Mouse (Mus musculus): ENCODE results near the gene Amer2. TPM values are rescaled to one million over a fixed set of nuclear protein-coding genes. Genes with fewer than 3 reads are reported as not detected.

The Amer2 gene
- 0.06 and 0.08 TPM in 2 replicates for polyA plus RNA-seq (2015; fragmentation: Nextera tagmentation; extraction: Ambion mirVana)

DNA sequence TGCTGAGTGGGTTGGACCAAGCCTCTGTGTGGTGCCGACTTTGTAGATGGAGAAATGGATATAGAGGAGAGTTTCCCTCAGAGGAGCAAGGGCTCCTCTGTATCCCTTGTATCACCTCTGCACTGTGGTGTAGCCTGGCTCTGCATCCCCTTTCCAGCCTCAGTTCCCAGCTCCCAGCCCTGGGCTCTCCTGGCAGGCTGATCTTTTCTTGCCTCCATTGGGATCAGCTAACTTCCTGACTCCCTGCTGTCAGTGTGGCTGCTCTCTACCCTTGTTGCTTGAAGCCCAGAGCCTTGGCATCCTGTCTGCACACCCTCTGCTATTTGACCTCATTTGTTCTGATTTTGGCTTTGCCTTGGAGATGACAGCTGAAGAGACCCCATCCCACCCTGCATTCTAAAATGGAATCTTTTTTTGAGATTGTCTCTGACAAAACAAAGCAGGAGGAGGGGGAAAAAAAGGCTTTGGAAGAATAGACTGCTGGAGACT is at the start of gene Amer2:
Gene Amer2 (plus strand): TSS at position 439 of the 489 bp plus-strand sequence.

Other genes with a start within 250 kb of the Amer2 start
- 1.1 and 1.2 TPM in 2 replicates for gene Atp8a2, start 176.1 kb upstream of the Amer2 start, polyA plus RNA-seq (2015; fragmentation: Nextera tagmentation; extraction: Ambion mirVana)
- not detected in 2 replicates for gene Nupl1, start 121.8 kb upstream of the Amer2 start, polyA plus RNA-seq (2015; fragmentation: Nextera tagmentation; extraction: Ambion mirVana)
- 17.7 and 18.4 TPM in 2 replicates for gene Gm49336, start 121.8 kb upstream of the Amer2 start, polyA plus RNA-seq (2015; fragmentation: Nextera tagmentation; extraction: Ambion mirVana)
- gene Mtmr6, start 108.0 kb upstream of the Amer2 start, polyA plus RNA-seq (2015; fragmentation: Nextera tagmentation; extraction: Ambion mirVana): 23.8 and 25.9 TPM in 2 replicates